Mouse (Mus musculus) liver, embryonic 13.5 days (tissue): ENCODE measurements around the gene Rgr. TPM values are rescaled to one million over a fixed set of nuclear protein-coding genes. Genes with fewer than 3 reads are reported as not detected.
"Not testable (repeated sequence)": the region's sequence is repeated elsewhere in the genome, so short reads cannot be mapped to it uniquely, and the experiment has no call there.

Experiments used
- ATAC-seq: fragments of 200-750 bp; cut with Nextera tagmentation; 2 replicates; pipeline ENCODE4 v1.8.0; 2017; ENCODE audit warnings: low read depth, mild to moderate bottlenecking, moderate number of reproducible peaks, moderate library complexity
- DNase-seq: peaks from one replicate; pipeline ENCODE4 v3.0.0; 2022
- H3K27ac ChIP-seq: fragments of 300-500 bp; sonication (generic); 2 replicates; pipeline ENCODE4 v1.5.1; 2015; ENCODE audit warnings: moderate library complexity, mild to moderate bottlenecking, inconsistent platforms
- H3K27me3 ChIP-seq: fragments of 300-500 bp; sonication (generic); 2 replicates; pipeline ENCODE4 v1.6.1; 2015; ENCODE audit warnings: mild to moderate bottlenecking, inconsistent platforms
- H3K36me3 ChIP-seq: fragments of 300-500 bp; sonication (generic); 2 replicates; pipeline ENCODE4 v1.6.1; 2015; ENCODE audit warnings: mild to moderate bottlenecking, inconsistent platforms
- H3K4me1 ChIP-seq: fragments of 300-500 bp; sonication (generic); replicated peaks from 2 replicates; pipeline ENCODE4 v1.6.1; 2015; ENCODE audit warnings: inconsistent platforms
- H3K4me2 ChIP-seq: fragments of 300-500 bp; sonication (generic); 2 replicates; pipeline ENCODE4 v1.6.1; 2015; ENCODE audit warnings: inconsistent platforms, mild to moderate bottlenecking, moderate library complexity
- H3K4me3 ChIP-seq: fragments of 300-500 bp; sonication (generic); replicated peaks from 2 replicates; pipeline ENCODE4 v1.5.1; 2015; ENCODE audit warnings: mild to moderate bottlenecking, inconsistent platforms
- H3K9ac ChIP-seq: fragments of 300-500 bp; sonication (generic); 2 replicates; pipeline ENCODE4 v1.6.1; 2015; ENCODE audit warnings: mild to moderate bottlenecking, inconsistent platforms
- H3K9me3 ChIP-seq: fragments of 300-500 bp; sonication (generic); replicated peaks from 2 replicates; pipeline ENCODE4 v1.6.1; 2016; ENCODE audit warnings: inconsistent platforms
- WGBS: fragments of 180-500 bp; shearing (Covaris S2); methylation state at CpG from one replicate; pipeline ENCODE4 v1.1.7; 2015; ENCODE audit not compliant: insufficient replicate concordance; 5-methylcytosine and 5-hydroxymethylcytosine counted together
- polyA plus RNA-seq: library from polyadenylated mRNA; unstranded; fragments of >200 nt; fragmentation: Nextera tagmentation; extraction: Ambion mirVana; gene quantifications from 2 replicates; pipeline ENCODE4 v1.2.1, GENCODE M21; 2015

The Rgr gene
- polyA plus RNA-seq, 1 experiment from 2014 or later: not detected

DNA sequence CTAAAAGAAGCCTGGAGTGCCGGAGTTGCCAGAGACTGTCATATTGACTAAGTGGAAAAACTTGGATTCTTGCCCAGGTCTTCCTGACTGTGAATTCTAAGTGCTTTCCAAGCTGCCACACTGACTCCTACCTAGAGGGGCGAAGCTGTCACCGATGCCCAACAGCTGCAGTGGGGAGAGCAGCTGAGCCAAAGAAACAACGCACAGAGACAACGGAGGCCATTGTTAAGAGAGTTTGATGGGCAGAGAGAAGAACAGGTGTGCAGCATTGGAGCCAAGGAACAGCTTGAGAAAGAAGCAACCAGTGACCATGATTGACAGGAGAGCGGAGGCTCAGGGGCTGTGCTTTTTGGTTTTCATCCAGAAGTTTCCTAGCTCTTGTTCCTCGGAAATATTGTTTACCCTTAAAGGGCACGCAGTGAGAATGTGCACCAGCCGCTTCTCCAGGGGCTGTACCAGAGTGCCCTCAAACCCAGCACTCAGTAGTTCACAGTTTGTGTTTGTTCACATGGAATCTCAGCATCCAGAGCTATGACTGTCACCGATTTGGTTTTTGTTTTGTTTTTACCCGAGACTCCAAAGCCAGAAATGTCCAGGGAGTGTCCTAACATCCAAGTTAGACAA is 16.2 kb downstream of the Rgr start:
- Histone ChIP-seq H3K9ac (no peak overlapping the region), H3K4me2 (no peak overlapping the region), H3K4me1 (no peaks in the 10 kb centered on the region), H3K27me3 (no peaks in the 10 kb centered on the region), H3K27ac (no peak overlapping the region), H3K9me3 (no peaks in the 10 kb centered on the region), H3K4me3 (no peak overlapping the region), H3K36me3 (no peaks in the 10 kb centered on the region)
- WGBS: 70% methylated on average over 11 of the region's 11 CpGs
- DNase-seq (no peak), ATAC-seq (no peak)

DNA sequence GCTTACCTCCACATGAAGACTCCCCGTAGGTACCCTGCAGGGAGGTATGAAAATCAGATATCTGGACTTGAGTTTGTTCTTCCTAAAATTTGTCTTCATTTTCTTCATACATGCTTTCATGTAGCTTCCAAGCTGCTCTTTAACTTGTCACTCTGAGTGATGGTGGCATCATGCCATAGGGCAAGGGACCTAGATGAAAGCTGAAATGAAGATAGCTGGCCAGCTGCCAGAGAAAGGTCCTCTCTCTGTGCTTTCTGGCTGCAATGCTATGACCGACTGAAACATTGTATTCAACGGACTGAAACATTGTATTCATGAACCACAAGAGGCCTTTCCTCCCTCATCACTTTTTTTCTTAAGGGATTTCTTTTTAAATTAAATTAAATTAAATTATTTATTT is 20.2 kb downstream of the Rgr start:
- Histone ChIP-seq H3K4me2 (no peak overlapping the region), H3K27me3 (no peaks in the 10 kb centered on the region), H3K4me3 (no peak overlapping the region), H3K27ac (no peak overlapping the region), H3K9ac (no peak overlapping the region), H3K9me3 (no peaks in the 10 kb centered on the region), H3K4me1 (no peaks in the 10 kb centered on the region), H3K36me3 (no peaks in the 10 kb centered on the region)
- WGBS: 65% methylated on average over 3 of the region's 3 CpGs
- ATAC-seq (no peak), DNase-seq (no peak)

DNA sequence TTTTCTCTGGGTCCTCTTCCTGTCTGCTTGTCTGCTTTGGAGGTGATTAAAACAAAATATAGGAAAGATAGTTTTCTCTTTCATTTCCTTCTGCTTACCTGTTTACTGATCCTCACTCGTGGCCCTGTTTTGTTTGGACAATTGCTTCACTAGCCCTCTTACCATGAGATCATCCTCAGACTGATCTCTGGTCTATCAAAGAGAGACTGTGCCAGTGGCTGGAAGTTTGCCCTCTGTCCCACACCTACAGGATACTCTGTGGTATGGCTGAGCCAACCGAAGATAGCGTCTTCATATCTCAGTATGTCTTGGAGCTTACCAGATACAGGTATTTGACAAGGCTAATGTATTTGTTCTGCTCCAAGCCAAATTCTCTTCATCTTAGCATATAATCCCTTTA is 20.8 kb downstream of the Rgr start:
- DNase-seq (no peak), ATAC-seq (no peak)
- Histone ChIP-seq H3K4me3 (no peak overlapping the region), H3K4me1 (no peaks in the 10 kb centered on the region), H3K4me2 (no peak overlapping the region), H3K27me3 (no peaks in the 10 kb centered on the region), H3K9me3 (no peaks in the 10 kb centered on the region), H3K9ac (no peak overlapping the region), H3K27ac (no peak overlapping the region), H3K36me3 (no peaks in the 10 kb centered on the region)
- 73% methylated on average over 3 of the region's 3 CpGs for WGBS

DNA sequence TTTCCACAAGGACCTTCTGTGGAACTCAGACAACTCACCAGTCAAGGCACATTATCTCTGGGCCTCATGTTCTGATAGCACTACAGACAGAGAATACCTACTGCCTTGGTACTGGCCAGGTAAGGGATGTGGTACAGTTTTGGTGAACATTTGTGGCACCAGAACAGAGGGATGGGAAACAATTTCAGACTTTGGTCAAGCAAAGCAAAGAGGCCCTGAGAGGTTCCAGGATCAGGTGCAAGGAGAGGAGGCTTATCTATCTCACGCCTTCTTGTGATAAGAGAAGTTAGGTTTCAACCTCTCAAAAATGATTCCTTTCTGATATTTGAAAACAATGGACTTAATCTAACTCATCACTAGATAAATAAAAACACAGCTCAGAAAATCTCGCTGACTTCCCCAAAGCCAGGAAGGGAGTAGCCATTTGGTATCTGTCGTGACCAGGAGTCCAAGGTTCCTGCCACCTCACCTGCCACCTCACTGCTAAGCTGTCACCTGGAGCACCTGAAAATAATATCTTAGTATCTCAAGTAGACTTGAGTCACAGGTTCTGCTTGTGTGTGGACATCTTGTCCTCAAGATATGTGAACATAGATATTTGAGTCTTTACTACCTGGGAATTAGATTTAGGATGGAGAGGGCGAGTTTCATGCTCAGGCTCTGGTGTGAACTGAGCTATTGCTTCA is 21.4 kb downstream of the Rgr start:
- Histone ChIP-seq H3K4me3 (no peak overlapping the region), H3K4me2 (no peak overlapping the region), H3K27me3 (no peaks in the 10 kb centered on the region), H3K9me3 (no peaks in the 10 kb centered on the region), H3K4me1 (no peaks in the 10 kb centered on the region), H3K27ac (no peak overlapping the region), H3K36me3 (no peaks in the 10 kb centered on the region), H3K9ac (no peak overlapping the region)
- DNase-seq (no peak), ATAC-seq (no peak)
- 49% methylated on average over 4 of the region's 4 CpGs for WGBS

DNA sequence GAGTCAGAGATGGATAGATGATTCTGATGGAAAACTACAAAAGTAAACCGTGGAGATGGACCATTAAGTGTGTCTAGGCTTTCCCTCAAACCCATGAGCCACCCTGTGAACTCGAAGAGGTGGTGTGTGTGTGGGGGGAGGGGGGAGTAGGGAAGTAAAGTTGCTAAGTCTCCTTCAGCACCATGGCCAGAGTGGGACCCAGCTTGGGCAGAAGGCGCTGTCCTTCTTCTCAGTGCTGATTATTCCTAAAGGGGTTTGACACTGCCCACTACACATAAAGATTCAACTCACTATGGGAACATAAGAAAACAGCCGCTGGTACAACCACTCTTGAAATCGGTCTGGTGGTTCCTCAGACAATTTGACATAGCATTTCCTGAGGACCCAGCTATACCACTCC is 32.9 kb downstream of the Rgr start:
- ATAC-seq: no peak
- Histone ChIP-seq H3K4me2 (no peak overlapping the region), H3K9ac (no peak overlapping the region), H3K4me3 (no peak overlapping the region), H3K9me3 (no peaks in the 10 kb centered on the region), H3K36me3 (no peaks in the 10 kb centered on the region), H3K27me3 (no peaks in the 10 kb centered on the region), H3K4me1 (no peaks in the 10 kb centered on the region), H3K27ac (no peak overlapping the region)
- no peak for DNase-seq
- WGBS: 18% methylated on average over 5 of the region's 5 CpGs

DNA sequence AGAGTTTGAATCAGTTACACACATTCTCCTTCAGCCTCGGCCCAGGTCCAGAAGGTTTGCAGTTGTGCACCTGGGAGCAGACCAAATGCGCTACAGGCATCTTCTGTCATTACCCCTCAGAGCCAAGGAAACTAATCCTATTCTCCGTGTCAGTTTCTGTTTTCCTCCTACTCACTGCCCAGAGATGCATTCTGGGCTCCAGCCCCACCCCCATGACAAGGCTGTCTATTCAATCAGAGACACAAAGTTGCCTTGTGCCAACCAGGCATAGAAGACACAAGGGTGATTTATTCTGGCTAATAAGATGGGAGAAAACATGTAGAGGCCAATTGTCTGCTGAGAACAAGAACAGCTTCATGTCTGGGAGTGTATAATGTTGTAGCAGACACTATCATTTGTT is 35.1 kb downstream of the Rgr start:
- Histone ChIP-seq H3K4me1 (no peaks in the 10 kb centered on the region), H3K27ac (no peak overlapping the region), H3K9ac (no peak overlapping the region), H3K36me3 (no peaks in the 10 kb centered on the region), H3K9me3 (no peaks in the 10 kb centered on the region), H3K4me3 (no peak overlapping the region), H3K27me3 (no peaks in the 10 kb centered on the region), H3K4me2 (no peak overlapping the region)
- DNase-seq: no peak
- ATAC-seq: no peak
- WGBS: 31% methylated on average over 3 of the region's 3 CpGs

DNA sequence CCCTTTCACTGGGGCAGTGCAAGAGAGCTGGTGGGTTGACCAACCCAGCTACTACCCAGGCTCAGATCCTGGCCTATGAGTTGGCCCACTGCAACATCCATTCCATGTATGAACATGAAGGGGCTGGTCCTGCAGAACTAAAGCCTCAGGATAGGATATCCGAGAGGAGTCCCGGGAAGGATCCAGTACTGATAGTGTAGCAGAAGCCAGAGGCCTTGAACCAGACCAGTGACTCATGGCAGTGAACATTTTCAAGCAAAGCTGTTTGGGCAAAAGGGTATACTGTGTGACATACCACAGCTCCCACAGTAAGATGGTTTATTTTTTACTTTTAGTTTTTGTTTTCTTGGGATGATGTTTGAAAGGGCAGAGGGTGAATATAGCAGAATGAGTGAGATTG is 39.1 kb downstream of the Rgr start:
- no peaks in the 10 kb centered on the region for H3K27me3 ChIP-seq
- DNase-seq (no peak), ATAC-seq (no peak)
- 53% methylated on average over 2 of the region's 2 CpGs for WGBS
- no peak overlapping the region for H3K9ac ChIP-seq
- H3K4me3 ChIP-seq: no peak overlapping the region
- H3K4me1 ChIP-seq: no peaks in the 10 kb centered on the region
- no peak overlapping the region for H3K27ac ChIP-seq
- no peak overlapping the region for H3K4me2 ChIP-seq
- no peaks in the 10 kb centered on the region for H3K9me3 ChIP-seq
- no peaks in the 10 kb centered on the region for H3K36me3 ChIP-seq

DNA sequence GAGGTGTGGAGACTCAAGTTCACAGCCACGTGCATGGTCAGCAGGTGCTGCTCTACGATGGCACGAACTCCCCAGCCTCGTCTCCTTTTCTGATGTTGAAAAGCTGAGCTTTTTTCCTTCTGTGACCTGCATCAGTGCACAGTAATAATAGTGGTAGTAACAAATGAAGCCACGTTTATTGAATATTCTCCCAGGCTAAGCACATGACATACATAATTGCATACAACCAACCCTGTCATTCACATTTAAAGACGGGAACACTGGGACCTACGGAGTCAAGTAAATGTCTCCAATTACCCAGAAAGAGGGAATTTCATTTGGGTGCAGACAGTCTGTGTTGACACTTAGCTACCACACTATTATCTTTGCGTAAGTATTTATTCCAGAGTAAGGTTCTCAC is 42.3 kb downstream of the Rgr start:
- H3K27me3 ChIP-seq: no peaks in the 10 kb centered on the region
- WGBS: 61% methylated on average over 8 of the region's 8 CpGs
- no peak overlapping the region for H3K4me2 ChIP-seq
- H3K36me3 ChIP-seq: no peaks in the 10 kb centered on the region
- H3K27ac ChIP-seq: no peak overlapping the region
- no peaks in the 10 kb centered on the region for H3K4me1 ChIP-seq
- H3K4me3 ChIP-seq: no peak overlapping the region
- ATAC-seq (no peak), DNase-seq (no peak)
- no peaks in the 10 kb centered on the region for H3K9me3 ChIP-seq
- no peak overlapping the region for H3K9ac ChIP-seq

DNA sequence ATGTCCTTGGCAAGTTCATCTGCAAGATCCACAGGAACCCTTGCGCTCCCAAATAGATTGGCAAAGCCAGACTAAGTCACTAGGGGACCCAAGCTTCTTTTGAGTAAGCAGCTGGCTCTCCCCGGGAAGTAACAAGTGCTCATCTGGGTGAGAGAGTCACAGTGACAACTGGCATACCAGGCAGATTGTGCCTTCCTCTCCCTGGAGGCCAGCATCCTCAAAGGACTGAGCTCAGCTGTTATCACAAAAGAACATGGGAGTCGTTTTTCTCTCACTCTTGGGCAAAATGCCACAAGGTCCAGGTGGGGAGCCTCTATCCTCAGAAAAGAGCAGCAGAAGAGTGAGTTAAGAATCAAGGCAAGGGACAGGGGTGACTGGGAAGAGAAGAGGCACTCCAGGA is 42.9 kb downstream of the Rgr start:
- Histone ChIP-seq H3K27me3 (no peaks in the 10 kb centered on the region), H3K27ac (no peak overlapping the region), H3K4me1 (no peaks in the 10 kb centered on the region), H3K4me3 (no peak overlapping the region), H3K36me3 (no peaks in the 10 kb centered on the region), H3K9me3 (no peaks in the 10 kb centered on the region), H3K4me2 (no peak overlapping the region), H3K9ac (no peak overlapping the region)
- WGBS: 25% methylated on average over 3 of the region's 3 CpGs
- ATAC-seq (no peak), DNase-seq (no peak)

DNA sequence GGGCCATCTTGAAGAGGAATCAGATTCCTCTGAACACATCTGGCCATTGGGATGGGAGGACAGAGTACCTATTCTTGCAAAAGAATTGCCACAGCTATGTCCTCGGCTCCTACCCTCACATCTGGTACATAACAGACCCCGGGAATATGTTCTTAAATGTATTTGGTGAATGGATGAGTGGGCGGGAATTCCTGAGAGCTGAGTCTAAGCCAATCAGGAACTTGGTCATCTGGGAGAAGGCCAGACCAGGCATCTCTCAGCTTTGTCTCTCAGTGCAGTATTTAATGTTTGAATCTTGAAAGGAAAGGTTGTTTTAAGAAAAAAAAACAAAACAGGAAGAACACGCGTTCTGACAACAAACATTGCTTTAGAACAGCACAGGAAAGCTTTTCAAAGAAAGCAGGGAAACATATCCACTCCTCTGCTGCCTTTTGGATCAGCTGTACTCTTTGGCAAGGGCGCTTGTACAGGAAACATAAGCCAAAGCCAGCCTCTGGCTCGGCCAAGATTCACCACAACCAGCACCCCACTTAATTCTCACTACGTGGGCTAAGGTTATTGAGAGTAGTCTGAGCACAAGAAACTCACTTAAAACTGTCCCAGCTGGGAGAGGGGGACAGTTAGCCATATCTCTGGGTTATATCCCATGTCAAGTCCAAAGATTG is 45.2 kb downstream of the Rgr start:
- H3K4me3 ChIP-seq: no peak overlapping the region
- H3K4me2 ChIP-seq: no peak overlapping the region
- no peaks in the 10 kb centered on the region for H3K36me3 ChIP-seq
- WGBS: 50% methylated on average over 8 of the region's 8 CpGs
- no peak for ATAC-seq
- H3K4me1 ChIP-seq: no peaks in the 10 kb centered on the region
- H3K9me3 ChIP-seq: no peaks in the 10 kb centered on the region
- no peak overlapping the region for H3K9ac ChIP-seq
- no peak overlapping the region for H3K27ac ChIP-seq
- no peak for DNase-seq
- no peaks in the 10 kb centered on the region for H3K27me3 ChIP-seq

DNA sequence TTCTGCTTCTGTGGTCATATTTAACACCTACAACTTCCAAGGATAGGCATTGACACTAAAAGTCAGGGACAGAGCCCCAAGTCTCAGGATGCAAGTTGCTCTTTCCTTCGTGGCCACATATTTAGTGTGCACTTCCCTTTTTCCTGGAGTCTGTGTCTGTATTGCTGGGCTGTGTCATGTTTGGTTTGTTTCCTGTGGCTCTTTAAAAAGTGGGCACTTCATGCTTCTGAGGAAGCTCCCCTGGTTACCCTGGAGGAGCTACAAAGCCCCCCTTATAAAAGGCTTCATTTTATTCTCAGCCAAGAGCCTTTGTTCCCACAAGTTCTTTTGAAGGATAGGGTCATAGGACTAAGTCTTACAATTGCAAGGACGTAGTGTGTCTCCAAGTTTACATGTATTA is 45.9 kb downstream of the Rgr start:
- Histone ChIP-seq H3K9ac (no peak overlapping the region), H3K36me3 (no peaks in the 10 kb centered on the region), H3K27ac (no peak overlapping the region), H3K9me3 (no peaks in the 10 kb centered on the region), H3K4me1 (no peaks in the 10 kb centered on the region), H3K4me3 (no peak overlapping the region), H3K27me3 (no peaks in the 10 kb centered on the region), H3K4me2 (no peak overlapping the region)
- DNase-seq: no peak
- ATAC-seq: no peak
- 45% methylated on average over 2 of the region's 2 CpGs for WGBS

DNA sequence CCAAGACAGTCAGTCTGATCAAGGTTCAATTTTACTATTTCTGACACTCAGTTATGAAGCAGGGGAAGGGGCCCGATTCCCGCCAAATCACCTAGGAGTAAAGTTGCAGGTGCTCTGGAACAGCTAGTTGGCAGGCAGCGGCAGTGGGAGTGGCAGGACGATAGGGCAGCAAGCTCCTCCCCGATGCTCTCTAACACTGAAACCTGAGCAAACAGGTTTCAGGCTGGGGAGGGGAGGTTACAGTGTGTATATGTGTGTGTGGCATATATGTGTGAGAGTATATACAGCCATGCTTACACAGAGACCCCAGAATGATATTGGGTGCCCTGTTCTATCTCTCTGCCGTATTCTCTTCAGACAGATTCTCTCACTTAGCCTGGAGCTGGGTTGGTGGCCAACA is 48.0 kb downstream of the Rgr start:
- H3K27me3 ChIP-seq, H3K4me3 ChIP-seq, H3K4me2 ChIP-seq, H3K4me1 ChIP-seq, H3K9me3 ChIP-seq, H3K36me3 ChIP-seq, DNase-seq, H3K27ac ChIP-seq, H3K9ac ChIP-seq, ATAC-seq: not testable (repeated sequence)
- WGBS: 54% methylated on average over 6 of the region's 6 CpGs
